Mouse (Mus musculus): ENCODE results near the gene Calm4.

Calm4 gene

DNA sequence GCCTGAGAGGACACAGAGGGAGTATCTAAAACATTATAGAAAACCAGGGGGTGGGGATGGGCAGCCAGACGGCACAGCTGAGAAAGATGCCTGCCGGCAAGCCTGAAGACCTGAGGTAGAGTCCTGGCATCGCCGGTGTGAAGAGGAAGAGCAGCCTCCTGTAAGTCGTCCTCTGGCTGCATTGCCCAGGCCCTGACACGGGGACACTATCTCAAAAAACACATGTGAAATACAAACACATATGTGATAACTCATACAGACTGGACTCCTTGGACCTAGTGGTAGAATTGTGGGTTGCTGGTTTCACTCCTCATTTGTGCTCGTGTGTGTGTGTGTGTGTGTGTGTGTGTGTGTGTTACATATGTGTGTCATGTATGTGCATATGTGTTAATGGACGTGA lies 23.7 kb downstream of the Calm4 start:
- in situ Hi-C loops (cut with MseI, MboI), result no loop called here

DNA sequence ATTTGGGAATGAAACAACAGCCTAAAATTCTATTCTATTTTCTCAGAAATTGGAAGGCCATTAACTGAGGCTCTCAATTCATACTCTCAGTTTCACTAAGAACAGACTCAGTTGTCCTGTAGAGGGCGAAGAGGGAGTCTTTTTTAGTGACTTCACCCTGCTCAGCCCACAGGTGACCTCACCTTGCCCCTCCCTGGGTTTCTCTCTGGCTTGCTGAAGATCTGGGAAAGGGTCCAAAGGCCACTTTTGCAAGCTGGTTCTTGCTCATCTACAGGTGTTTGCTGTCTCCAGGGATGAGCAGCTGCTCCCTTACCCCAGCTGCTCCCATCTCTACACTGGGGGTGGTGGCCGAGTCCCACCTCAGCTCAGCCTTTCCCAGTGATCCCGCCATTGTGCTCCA lies 24.8 kb downstream of the Calm4 start:
- in situ Hi-C loops (cut with MseI, MboI), result no loop called here

DNA sequence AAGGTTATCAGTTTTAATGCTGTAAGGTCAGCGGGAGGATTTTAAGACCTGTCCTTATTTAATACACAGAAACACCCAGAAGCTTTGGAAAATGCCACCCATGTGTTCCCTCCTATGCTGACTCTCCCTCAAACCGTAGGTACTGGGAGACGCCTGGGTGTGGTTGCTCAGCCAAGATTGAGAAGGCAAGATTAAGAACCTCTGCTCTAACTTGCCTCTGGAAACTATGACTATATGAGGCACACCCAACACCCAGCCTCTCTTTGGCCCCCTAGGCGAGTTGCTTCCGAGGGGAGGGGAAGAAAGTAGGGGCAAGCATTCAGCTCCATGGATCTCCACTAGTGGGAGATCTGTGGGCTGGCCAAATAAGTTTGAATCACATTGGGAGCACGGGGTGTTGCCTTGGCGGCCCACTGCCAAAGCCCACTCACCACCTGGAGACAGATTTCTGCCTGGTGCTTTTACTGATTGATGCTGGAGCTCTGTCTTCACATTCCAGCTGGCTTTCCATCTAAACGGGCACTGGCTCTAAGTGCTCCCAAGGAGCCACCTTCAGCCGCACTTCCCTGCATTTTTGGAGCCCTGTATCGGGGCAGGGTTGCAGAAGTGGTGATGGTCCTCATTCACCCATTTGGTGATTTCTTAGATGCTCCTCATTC lies 25.5 kb downstream of the Calm4 start:
- in situ Hi-C loops (cut with MseI, MboI), result no loop called here

DNA sequence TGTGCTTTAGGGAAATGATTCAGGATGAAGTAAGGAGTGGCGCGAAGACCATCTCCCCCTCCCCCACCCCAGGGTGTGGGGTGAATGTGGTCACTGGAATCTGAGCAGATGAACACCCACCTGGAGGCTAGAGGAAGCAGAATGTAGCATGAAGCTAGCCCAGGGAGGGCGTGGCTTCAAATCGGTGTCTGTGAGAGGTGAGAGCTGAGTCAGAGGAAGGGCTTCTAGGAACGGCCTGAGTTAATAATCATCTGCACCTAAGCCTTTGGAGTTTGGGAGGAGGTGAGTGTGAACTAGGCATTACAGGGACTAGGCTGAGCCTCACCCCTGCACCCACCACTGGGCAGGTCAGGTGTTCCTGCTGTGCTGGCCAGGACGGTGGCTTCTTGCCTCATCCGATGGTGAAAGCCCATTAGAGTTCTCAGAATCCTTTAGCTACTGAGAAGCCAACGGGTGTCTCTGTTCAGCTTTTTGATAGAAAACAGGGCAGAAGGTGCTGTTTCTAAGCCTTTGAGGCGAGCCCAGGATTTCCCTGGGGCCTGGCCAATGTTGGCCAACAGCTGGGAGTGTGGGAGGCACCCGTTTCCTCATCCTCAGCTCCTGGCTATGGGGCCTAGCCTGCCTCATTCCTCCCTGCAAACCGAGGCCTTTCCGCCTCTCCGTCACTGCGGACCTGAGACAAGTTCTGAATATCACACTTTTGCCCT lies 28.2 kb downstream of the Calm4 start:
- in situ Hi-C loops (cut with MseI, MboI), result no loop called here

DNA sequence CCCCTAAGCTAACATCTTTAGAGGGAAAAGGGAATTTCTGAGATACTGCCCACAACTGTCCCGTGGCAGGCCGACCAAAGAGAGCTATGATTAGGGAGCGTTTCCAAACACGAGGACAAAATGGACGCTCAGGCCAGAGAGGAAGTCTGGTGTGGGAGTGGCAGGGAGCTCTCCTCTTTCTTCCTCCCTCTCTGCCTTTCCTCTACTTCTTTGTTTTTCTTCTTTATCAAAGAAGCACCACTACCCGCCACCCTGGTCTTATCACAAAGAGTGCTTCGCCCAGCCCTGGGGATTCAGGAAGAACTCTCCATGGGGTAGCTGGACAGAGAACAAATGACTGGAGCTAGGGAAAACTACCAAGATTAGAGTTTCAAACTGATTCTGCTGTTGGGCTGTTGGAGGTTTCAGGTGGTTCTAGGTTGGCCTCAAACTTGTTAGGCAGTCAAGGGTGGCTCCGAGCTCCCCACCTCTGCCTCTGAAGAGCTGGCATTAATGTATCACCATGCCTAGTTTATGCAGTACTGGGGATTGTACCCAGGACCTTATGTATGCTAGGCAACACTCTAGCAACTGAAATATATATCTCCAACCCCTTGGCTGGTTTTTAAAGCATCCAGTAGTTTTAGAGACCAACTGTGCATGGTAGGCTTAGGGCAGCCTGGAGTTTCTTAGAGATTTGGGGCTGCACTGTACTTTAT lies 28.9 kb downstream of the Calm4 start:
- in situ Hi-C loops (cut with MseI, MboI), result no loop called here

DNA sequence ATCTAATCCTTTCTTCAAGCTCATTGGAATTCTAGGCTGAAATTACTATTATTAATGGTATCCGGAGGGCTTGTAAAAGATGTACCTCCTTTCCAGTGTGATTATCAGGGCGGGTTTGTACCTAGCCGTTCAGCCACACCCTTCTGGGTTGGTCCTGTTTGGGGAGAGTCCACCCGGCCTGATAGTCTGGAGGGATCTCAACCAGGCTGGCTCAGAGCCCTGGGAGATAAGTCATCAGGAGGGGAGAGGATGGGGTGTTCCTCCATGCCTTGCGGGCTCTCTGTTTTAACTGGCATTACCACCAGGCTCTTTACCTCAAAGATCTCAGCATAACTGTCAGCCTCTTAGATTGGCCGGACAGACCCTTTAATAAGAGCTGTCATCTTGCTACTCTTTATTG lies 29.6 kb downstream of the Calm4 start:
- in situ Hi-C loops (cut with MseI, MboI), result no loop called here

DNA sequence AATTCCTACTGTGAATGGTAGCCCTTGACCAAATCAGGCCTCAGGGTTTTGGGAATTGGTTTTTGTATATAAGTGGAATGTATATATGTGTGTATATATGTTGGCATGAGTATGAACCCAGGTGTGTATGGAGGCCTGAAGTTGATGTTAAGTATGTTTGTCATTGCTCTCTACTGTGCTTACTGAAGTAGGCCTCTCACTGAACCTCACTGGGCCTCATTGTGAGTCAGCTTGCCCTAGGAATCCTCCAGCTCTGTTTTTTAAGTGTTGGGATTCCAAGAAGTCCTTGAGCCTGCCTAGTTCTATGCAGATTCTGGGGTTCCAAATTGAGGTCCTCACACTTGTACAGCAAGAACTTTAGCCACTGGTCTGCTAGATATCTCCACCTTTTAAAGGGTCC lies 32.3 kb downstream of the Calm4 start:
- in situ Hi-C loops (cut with MseI, MboI), result no loop called here

DNA sequence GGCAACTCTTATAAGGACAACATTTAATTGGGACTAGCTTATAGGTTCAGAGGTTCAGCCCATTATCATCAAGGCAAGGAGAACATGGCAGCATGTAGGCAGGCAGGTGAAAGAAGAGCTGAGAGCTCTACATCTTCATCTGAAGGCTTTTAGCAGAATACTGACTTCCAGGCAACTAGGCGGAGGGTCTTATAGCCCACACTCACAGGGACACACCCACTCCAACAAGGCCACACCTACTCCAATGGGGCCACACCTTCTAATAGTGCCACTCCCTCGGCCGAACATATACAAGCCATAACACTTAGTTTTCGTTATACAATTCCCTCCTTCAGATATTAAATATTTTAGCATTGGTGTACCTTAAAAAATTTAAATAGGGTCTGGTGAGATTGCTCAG lies 35.3 kb downstream of the Calm4 start:
- in situ Hi-C loops (cut with MseI, MboI), result no loop called here

DNA sequence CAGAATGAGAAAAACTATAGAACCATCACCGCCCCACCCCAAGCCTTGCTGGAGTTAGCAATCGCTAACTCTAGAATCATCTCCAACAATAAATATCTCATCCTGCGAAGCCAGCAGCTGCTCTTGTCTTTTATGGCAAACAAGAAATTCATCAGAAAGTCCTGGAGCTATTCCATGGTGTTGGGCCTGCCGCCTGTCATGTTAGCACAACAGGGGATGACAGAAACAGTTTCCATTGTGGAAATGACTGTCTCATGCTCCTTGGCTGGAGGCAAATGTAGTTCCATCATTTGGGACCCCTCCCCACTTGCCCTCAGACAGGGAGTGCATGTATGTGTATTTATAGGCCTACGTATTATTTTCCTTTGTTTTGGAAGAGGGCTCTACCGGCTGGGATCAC lies 38.9 kb downstream of the Calm4 start:
- in situ Hi-C loops (cut with MseI, MboI), result no loop called here

DNA sequence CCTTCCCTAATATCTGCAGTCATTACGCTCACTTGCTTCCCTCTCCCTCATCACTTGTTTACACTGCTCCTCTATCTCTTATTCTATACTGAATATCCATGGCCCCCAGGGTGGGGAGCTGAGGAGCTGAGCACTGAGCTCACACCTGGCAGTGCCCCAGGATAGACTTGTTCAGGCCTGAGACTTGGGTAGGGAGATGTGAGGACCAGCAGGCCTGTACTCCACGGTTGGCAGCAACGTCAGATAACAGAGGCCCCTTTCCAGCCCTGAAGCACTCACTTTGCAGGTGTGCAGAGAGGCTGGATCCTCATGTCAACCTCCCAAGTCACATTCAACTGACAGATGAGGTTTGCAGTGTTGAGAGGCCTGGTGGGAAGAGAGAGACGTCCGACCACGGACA lies 39.6 kb downstream of the Calm4 start:
- in situ Hi-C loops (cut with MseI, MboI), result no loop called here

DNA sequence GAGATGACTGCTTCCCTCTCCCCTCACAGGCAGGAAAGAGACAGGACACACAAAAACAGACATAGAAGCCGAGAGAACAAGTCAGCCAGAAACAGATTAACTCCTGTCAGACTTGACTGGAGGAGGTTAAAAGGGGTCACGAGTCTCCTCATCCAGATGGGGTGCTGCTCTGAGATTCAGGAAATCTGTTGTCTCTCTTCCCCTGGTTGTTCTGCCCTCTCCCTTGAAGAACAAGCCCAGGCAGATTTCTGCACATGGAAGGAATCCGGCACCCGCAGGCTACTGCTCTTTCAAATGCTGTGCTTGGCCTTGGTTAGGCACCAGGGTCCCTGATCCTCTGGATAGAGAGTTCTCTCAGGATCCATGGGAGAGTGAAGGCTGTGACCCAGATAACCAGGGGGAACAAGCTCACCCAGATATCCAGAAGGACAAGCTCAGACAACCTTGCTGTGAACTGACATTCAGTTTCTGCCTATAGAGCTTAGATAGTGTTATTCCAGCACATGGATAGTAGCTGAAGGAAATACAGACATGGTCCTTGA lies 40.2 kb downstream of the Calm4 start:
- in situ Hi-C loops (cut with MseI, MboI), result no loop called here

DNA sequence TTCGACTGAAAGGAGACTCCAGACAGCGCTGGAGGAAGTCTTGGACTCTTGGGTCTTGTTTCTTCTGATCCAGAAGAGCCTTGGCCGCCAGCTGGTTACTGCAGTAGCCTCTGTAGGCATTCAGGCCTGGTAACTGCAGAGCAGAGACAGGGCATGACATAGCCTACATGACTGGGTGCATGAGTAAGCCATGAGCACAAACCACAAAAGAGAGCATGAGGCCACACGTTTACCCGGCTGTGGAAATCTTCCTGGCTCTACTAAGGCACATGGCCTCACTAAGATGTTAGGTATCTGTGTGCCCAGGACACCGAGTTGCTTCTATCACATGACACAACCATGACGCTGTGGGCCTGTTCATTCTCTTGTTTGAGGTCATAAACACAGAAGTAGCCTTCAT lies 49.1 kb downstream of the Calm4 start:
- in situ Hi-C loops (cut with MseI, MboI), result no loop called here

Measured in mouse trophoblast stem cell (cell line).